Mouse (Mus musculus): ENCODE data around the gene Heatr5a.

- no peak for TF ChIP-seq GATA1 (IDR thresholded peaks at IDR 0.05; ENCODE audit: low read length)
- no peak for TF ChIP-seq TAL1 (IDR thresholded peaks at IDR 0.05; ENCODE audit: low read length)
Observed at GRCm38 (mm10) chr12:51929630-51930029, 41.5 kb downstream of the Heatr5a start.
